Mouse (Mus musculus) layer of hippocampus, adult 18-20 months (tissue): Measurements from ENCODE around the gene Sdr9c7. TPM values are rescaled to one million over a fixed set of nuclear protein-coding genes. Genes with fewer than 3 reads are reported as not detected.

Experiments
- DNase-seq, 2 experiments: peaks; one replicate each; pipeline ENCODE4 v3.0.0; 2022; ENCODE audit warnings: low spot score in 2 of 2
- total RNA-seq, 2 experiments: library from RNA; stranded (reverse); gene quantifications; 2 replicates each; pipeline ENCODE4 v1.2.3; 2021

The Sdr9c7 gene
- total RNA-seq, 2 experiments from 2014 or later, result not detected

GRCm38 (mm10) chr10:127959161-127959679, 60.9 kb downstream of the Sdr9c7 start:
- DNase-seq, result no peak

Other genes starting within 250 kb of the Sdr9c7 start
- gene Nemp1, start 231.6 kb upstream of the Sdr9c7 start, total RNA-seq, result 1 to 10 TPM; 6.6 to 6.7 TPM
- gene Nab2, start 229.9 kb upstream of the Sdr9c7 start, total RNA-seq, result 10 to 100 TPM; 54.8 to 55.6 TPM
- gene Myo1a, start 193.3 kb upstream of the Sdr9c7 start, total RNA-seq, result 1 to 10 TPM in 1 of 2 experiments, under 1 TPM in 1; 0.79 to 1.7 TPM
- gene Tac2, start 174.0 kb upstream of the Sdr9c7 start, total RNA-seq, result 1 to 10 TPM; 3.8 to 6.9 TPM
- 10 to 100 TPM; 11.2 to 11.8 TPM for gene Zbtb39, start 159.0 kb upstream of the Sdr9c7 start, total RNA-seq
- 1 to 10 TPM in 1 of 2 experiments, under 1 TPM in 1; 0.99 to 1.2 TPM for gene Gpr182, start 146.8 kb upstream of the Sdr9c7 start, total RNA-seq
- under 1 TPM in 1 of 2 experiments, not detected in 1; 0.15 TPM for gene Rdh1, start 138.8 kb upstream of the Sdr9c7 start, total RNA-seq
- gene Rdh16f1, start 138.7 kb upstream of the Sdr9c7 start, total RNA-seq, result not detected
- under 1 TPM; 0.35 to 0.43 TPM for gene Rdh9, start 122.1 kb upstream of the Sdr9c7 start, total RNA-seq
- under 1 TPM in 1 of 2 experiments, not detected in 1; 0.35 TPM for gene Rdh16, start 97.4 kb upstream of the Sdr9c7 start, total RNA-seq
- not detected for gene Rdh19, start 48.6 kb upstream of the Sdr9c7 start, total RNA-seq
- gene Rdh16f2, start 32.0 kb upstream of the Sdr9c7 start, total RNA-seq, result not detected
- not detected for gene Rdh7, start 9.7 kb upstream of the Sdr9c7 start, total RNA-seq
- not detected for gene Hsd17b6, start 109.1 kb downstream of the Sdr9c7 start, total RNA-seq
- gene Prim1, start 116.7 kb downstream of the Sdr9c7 start, total RNA-seq, result 1 to 10 TPM; 6.8 to 7.4 TPM
- gene Naca, start 137.1 kb downstream of the Sdr9c7 start, total RNA-seq, result 100 to 1,000 TPM; 338 to 356 TPM
- gene Ptges3, start 160.4 kb downstream of the Sdr9c7 start, total RNA-seq, result 100 to 1,000 TPM; 146 to 153 TPM
- gene Atp5b, start 184.8 kb downstream of the Sdr9c7 start, total RNA-seq, result 1,000 to 10,000 TPM; 1,726 to 1,851 TPM
- gene Baz2a, start 193.1 kb downstream of the Sdr9c7 start, total RNA-seq, result 10 to 100 TPM; 39.6 to 41.9 TPM